ENCODE assay signal across 29 mouse cellular contexts in genomic region chr8:30940901-30941300, GRCm38 (mm10).
DNase-seq lines count a peak whose midpoint lies in the region; ATAC-seq lines count a peak whose summit lies in the region.
"Had no signal": no experiment of that assay in that cellular context is flagged by ENCODE, and none has a peak within 500 bp of the region (broad histone marks: within the 10 kb centered on the region; RNA-seq: fewer than 3 reads in every experiment).

No protein-coding gene starts in this region.

- H3K4me1 ChIP-seq in embryonic facial prominence, embryonic 12.5 days: 0 out of 2 replicates have a peak, but pooled peaks cover 3% of the 10 kb centered on the region
- 0 out of 2 replicates have a peak, but pooled peaks cover 8% of the 10 kb centered on the region for H3K4me1 ChIP-seq in embryonic facial prominence, embryonic 10.5 days
- no peaks in the 10 kb centered on the region for H3K4me1 ChIP-seq in forebrain, embryonic 12.5 days
- H3K4me1 ChIP-seq: heart, embryonic 10.5 days; hindbrain, embryonic 12.5 days; intestine, embryonic 15.5 days; liver, embryonic 15.5 days; midbrain, embryonic 10.5 days; midbrain, embryonic 15.5 days had no signal

- no peak overlapping the region for H3K4me2 ChIP-seq in embryonic facial prominence, embryonic 12.5 days (replicated peaks)
- no peak overlapping the region for H3K4me2 ChIP-seq in forebrain, embryonic 12.5 days
- H3K4me2 ChIP-seq: hindbrain, embryonic 12.5 days; intestine, embryonic 15.5 days; limb, embryonic 12.5 days; liver, embryonic 15.5 days; lung, embryonic 14.5 days; midbrain, embryonic 15.5 days had no signal

- DNase-seq in embryonic facial prominence, embryonic 10.5 days (ENCODE audit: low spot score): no peak
- peak; percentile 24 for DNase-seq in kidney, postnatal 10 days
- DNase-seq in kidney, postnatal 25 days: no peak
- DNase-seq in retina, postnatal 1 day: peak; percentile 43
- DNase-seq in retina, embryonic 14.5 days (ENCODE audit: low spot score): no peak
- DNase-seq in MN1 (ENCODE audit: low spot score): no peak
- DNase-seq: adrenal gland, postnatal 10 days; cerebellum, adult 11 months; cerebellum, adult 9-10 months; cerebellum, postnatal 36 days; gastrocnemius, postnatal 14 days; heart, postnatal 36 days; layer of hippocampus, adult 9-11 months; lung, embryonic 14.5 days; lung, postnatal 14 days; right cerebral cortex, postnatal 14 days; thymus, postnatal 4 days had no signal

- 49% methylated on average over 4 of the region's 4 CpGs for WGBS in embryonic facial prominence, embryonic 12.5 days
- 55% methylated on average over 4 of the region's 4 CpGs for WGBS in embryonic facial prominence, embryonic 10.5 days
- WGBS in forebrain, embryonic 12.5 days: 28% methylated on average over 4 of the region's 4 CpGs

- no peaks in the 10 kb centered on the region for H3K9me3 ChIP-seq in embryonic facial prominence, embryonic 12.5 days
- no peaks in the 10 kb centered on the region for H3K9me3 ChIP-seq in embryonic facial prominence, embryonic 10.5 days
- H3K9me3 ChIP-seq in forebrain, embryonic 12.5 days: no peaks in the 10 kb centered on the region
- H3K9me3 ChIP-seq: heart, embryonic 10.5 days; hindbrain, embryonic 12.5 days; intestine, embryonic 15.5 days; limb, embryonic 12.5 days; liver, embryonic 15.5 days; midbrain, embryonic 10.5 days; midbrain, embryonic 15.5 days had no signal

- H3K4me3 ChIP-seq in embryonic facial prominence, embryonic 12.5 days: no peak overlapping the region
- no peak overlapping the region for H3K4me3 ChIP-seq in embryonic facial prominence, embryonic 10.5 days
- H3K4me3 ChIP-seq in forebrain, embryonic 12.5 days (replicated peaks): no peak overlapping the region
- H3K4me3 ChIP-seq: heart, embryonic 10.5 days; hindbrain, embryonic 12.5 days; intestine, embryonic 15.5 days; limb, embryonic 12.5 days; liver, embryonic 15.5 days; midbrain, embryonic 10.5 days; midbrain, embryonic 15.5 days had no signal

- no peak overlapping the region for H3K9ac ChIP-seq in embryonic facial prominence, embryonic 12.5 days
- no peak overlapping the region for H3K9ac ChIP-seq in forebrain, embryonic 12.5 days
- H3K9ac ChIP-seq: hindbrain, embryonic 12.5 days; intestine, embryonic 15.5 days; limb, embryonic 12.5 days; liver, embryonic 15.5 days; lung, embryonic 14.5 days; midbrain, embryonic 15.5 days had no signal

- H3K27me3 ChIP-seq in embryonic facial prominence, embryonic 12.5 days: no peaks in the 10 kb centered on the region
- no peaks in the 10 kb centered on the region for H3K27me3 ChIP-seq in embryonic facial prominence, embryonic 10.5 days (replicated peaks; ENCODE audit: low read depth, poor library complexity, severe bottlenecking)
- no peaks in the 10 kb centered on the region for H3K27me3 ChIP-seq in forebrain, embryonic 12.5 days
- H3K27me3 ChIP-seq: hindbrain, embryonic 12.5 days; intestine, embryonic 15.5 days; limb, embryonic 12.5 days; liver, embryonic 15.5 days; midbrain, embryonic 15.5 days; Patski had no signal

- peak overlapping the region; percentile 41; the same call in 1 of the 2 replicates for H3K27ac ChIP-seq in embryonic facial prominence, embryonic 12.5 days
- no peak overlapping the region for H3K27ac ChIP-seq in embryonic facial prominence, embryonic 10.5 days (replicated peaks)
- H3K27ac ChIP-seq in forebrain, embryonic 12.5 days: no peak overlapping the region
- H3K27ac ChIP-seq: heart, embryonic 10.5 days; hindbrain, embryonic 12.5 days; hindbrain, postnatal 0 days; intestine, embryonic 15.5 days; limb, embryonic 12.5 days; liver, embryonic 15.5 days; midbrain, embryonic 10.5 days; midbrain, embryonic 15.5 days had no signal

- no peaks in the 10 kb centered on the region for H3K36me3 ChIP-seq in embryonic facial prominence, embryonic 12.5 days
- H3K36me3 ChIP-seq in embryonic facial prominence, embryonic 10.5 days (replicated peaks): no peaks in the 10 kb centered on the region
- H3K36me3 ChIP-seq in forebrain, embryonic 12.5 days (replicated peaks): no peaks in the 10 kb centered on the region
- H3K36me3 ChIP-seq: heart, embryonic 10.5 days; hindbrain, embryonic 12.5 days; intestine, embryonic 15.5 days; limb, embryonic 12.5 days; liver, embryonic 15.5 days; midbrain, embryonic 10.5 days; midbrain, embryonic 15.5 days had no signal

- ATAC-seq in embryonic facial prominence, embryonic 12.5 days (ENCODE audit: insufficient number of reproducible peaks, insufficient read depth, low FRiP score, low TSS enrichment): no peak
- no peak for ATAC-seq in forebrain, embryonic 12.5 days (ENCODE audit: low FRiP score)
- ATAC-seq: forebrain, embryonic 14.5 days; hindbrain, postnatal 0 days; intestine, embryonic 15.5 days; midbrain, embryonic 15.5 days; Patski had no signal

Comparison
In these comparisons a context has a peak if more than half of its experiments do, and no peak if none do; other contexts are left out.
1. DNase-seq: peak in kidney, postnatal 10 days (single experiment) and retina, postnatal 1 day (single experiment); none in embryonic facial prominence, embryonic 10.5 days (single experiment), kidney, postnatal 25 days (0 of 2), retina, embryonic 14.5 days (single experiment) and MN1 (single experiment).